Mouse (Mus musculus): ENCODE measurements around the gene Shmt1.

- no peak for TF ChIP-seq POLR2A (IDR thresholded peaks at IDR 0.05; ENCODE audit: low read depth, low read length)
- no peak for TF ChIP-seq CTCF (IDR thresholded peaks at IDR 0.05; ENCODE audit: extremely low read depth, insufficient read depth, insufficient read length, insufficient replicate concordance)
These were observed 44.5 kb downstream of the Shmt1 start for GRCm38 (mm10) chr11:60766969-60767368.
